Mouse (Mus musculus): ENCODE measurements around the gene Sprn.
"Not testable (repeated sequence)": the region's sequence is repeated elsewhere in the genome, so short reads cannot be mapped to it uniquely, and the experiment has no call there.

Sprn gene

GRCm38 (mm10) chr7:140144550-140144949, 10.1 kb downstream of the Sprn start:
- DNase-seq (ENCODE audit: low read depth, low spot score) = no peak

- peak; percentile 76 for DNase-seq (ENCODE audit: low read depth, low spot score)
Measured at GRCm38 (mm10) chr7:140141350-140141749, 13.3 kb downstream of the Sprn start.

- no peak for DNase-seq (ENCODE audit: low read depth, low spot score)
Measured at GRCm38 (mm10) chr7:140138021-140138310, 16.7 kb downstream of the Sprn start.

- DNase-seq (ENCODE audit: low read depth, low spot score) = peak; percentile 98
Measured at GRCm38 (mm10) chr7:140137135-140138020, 17.3 kb downstream of the Sprn start, which contains the start of gene Mtg1. TSS of gene Mtg1 (plus strand) at chr7:140137564.

GRCm38 (mm10) chr7:140135106-140135770, 19.4 kb downstream of the Sprn start:
- no peak for DNase-seq (ENCODE audit: low read depth, low spot score)

GRCm38 (mm10) chr7:140134033-140134432, 20.6 kb downstream of the Sprn start:
- DNase-seq (ENCODE audit: low read depth, low spot score) = not testable (repeated sequence)

GRCm38 (mm10) chr7:140132184-140132583, 22.5 kb downstream of the Sprn start:
- not testable (repeated sequence) for DNase-seq (ENCODE audit: low read depth, low spot score)

- no peak for DNase-seq (ENCODE audit: low read depth, low spot score)
Measured at GRCm38 (mm10) chr7:140127911-140128310, 26.8 kb downstream of the Sprn start.

- no peak for DNase-seq (ENCODE audit: low read depth, low spot score)
Measured at GRCm38 (mm10) chr7:140126934-140127333, 27.7 kb downstream of the Sprn start.

GRCm38 (mm10) chr7:140126022-140126350, 28.7 kb downstream of the Sprn start:
- DNase-seq (ENCODE audit: low read depth, low spot score) = no peak

GRCm38 (mm10) chr7:140125278-140126021, 29.2 kb downstream of the Sprn start:
- peak; percentile 93 for DNase-seq (ENCODE audit: low read depth, low spot score)

- DNase-seq (ENCODE audit: low read depth, low spot score) = no peak
Measured at GRCm38 (mm10) chr7:140124382-140124781, 30.3 kb downstream of the Sprn start.

- no peak for DNase-seq (ENCODE audit: low read depth, low spot score)
Measured at GRCm38 (mm10) chr7:140122765-140123164, 31.9 kb downstream of the Sprn start.

GRCm38 (mm10) chr7:140121338-140121910, 33.3 kb downstream of the Sprn start:
- DNase-seq (ENCODE audit: low read depth, low spot score) = no peak

- peak; percentile 20 for DNase-seq (ENCODE audit: low read depth, low spot score)
Measured at GRCm38 (mm10) chr7:140120484-140120883, 34.2 kb downstream of the Sprn start.

GRCm38 (mm10) chr7:140116329-140117054, 38.2 kb downstream of the Sprn start, which contains the start of gene Echs1:
TSS of gene Echs1 (minus strand) at chr7:140116476.
- DNase-seq (ENCODE audit: low read depth, low spot score) = peak; percentile 91

GRCm38 (mm10) chr7:140115583-140116328, 38.9 kb downstream of the Sprn start, which contains the start of gene Paox:
TSS of gene Paox (plus strand) at chr7:140115799.
- peak; percentile 40 for DNase-seq (ENCODE audit: low read depth, low spot score)

GRCm38 (mm10) chr7:140111943-140112342, 42.7 kb downstream of the Sprn start:
- no peak for DNase-seq (ENCODE audit: low read depth, low spot score)

- no peak for DNase-seq (ENCODE audit: low read depth, low spot score)
Measured at GRCm38 (mm10) chr7:140104009-140104408, 50.7 kb downstream of the Sprn start.

All from A20 (cell line).